Mouse (Mus musculus): ENCODE results near the gene Bloc1s3. TPM values are rescaled to one million over a fixed set of nuclear protein-coding genes. Genes with fewer than 3 reads are reported as not detected.

Gene Bloc1s3
- polyA plus RNA-seq, 2 experiments, result 1.2 to 6.2 TPM

GRCm38 (mm10) chr7:19491731-19492130, 16.4 kb downstream of the Bloc1s3 start:
- under 1% methylated on average over 26 of the region's 26 CpGs for WGBS
- H3K4me3 ChIP-seq (replicated peaks; ENCODE audit: low read length), result peak overlapping the region; percentile 20
- no peak for DNase-seq (ENCODE audit: low spot score)
- H3K9me3 ChIP-seq (ENCODE audit: control insufficient read depth, low read length), result no peaks in the 10 kb centered on the region
- peaks cover 5% of the 10 kb centered on the region; the same call in 1 of the 2 replicates for H3K4me1 ChIP-seq (ENCODE audit: control insufficient read depth, insufficient read depth, low read length)
- H3K9ac ChIP-seq (ENCODE audit: low read depth, low read length, severe bottlenecking), result 0 out of 2 replicates have a peak overlapping the region, but pooled peaks have one; percentile 41
- ATAC-seq (ENCODE audit: low FRiP score, low read depth), result no peak
- TF ChIP-seq POLR2A (IDR thresholded peaks at IDR 0.05; ENCODE audit: borderline replicate concordance, extremely low read depth, insufficient read depth, insufficient read length), result no peak
- H3K4me2 ChIP-seq (replicated peaks; ENCODE audit: low read depth, low read length, severe bottlenecking), result peak overlapping the region; percentile 38
- no peak overlapping the region for H3K27ac ChIP-seq (replicated peaks; ENCODE audit: low read depth, low read length)
- no peaks in the 10 kb centered on the region for H3K36me3 ChIP-seq (ENCODE audit: control insufficient read depth, insufficient read depth, low read length)
- peaks cover 49% of the 10 kb centered on the region for H3K27me3 ChIP-seq (ENCODE audit: control insufficient read depth, insufficient read depth, low read length)

- Histone ChIP-seq H3K4me3 (replicated peaks; ENCODE audit: low read length) (peak overlapping the region; percentile 21), H3K36me3 (ENCODE audit: control insufficient read depth, insufficient read depth, low read length) (no peaks in the 10 kb centered on the region), H3K4me2 (replicated peaks; ENCODE audit: low read depth, low read length, severe bottlenecking) (peak overlapping the region; percentile 32), H3K9ac (ENCODE audit: low read depth, low read length, severe bottlenecking) (no peak overlapping the region), H3K9me3 (ENCODE audit: control insufficient read depth, low read length) (no peaks in the 10 kb centered on the region), H3K27me3 (ENCODE audit: control insufficient read depth, insufficient read depth, low read length) (peaks cover 49% of the 10 kb centered on the region), H3K27ac (replicated peaks; ENCODE audit: low read depth, low read length) (no peak overlapping the region), H3K4me1 (ENCODE audit: control insufficient read depth, insufficient read depth, low read length) (peaks cover 5% of the 10 kb centered on the region; the same call in 1 of the 2 replicates)
- ATAC-seq (ENCODE audit: low FRiP score, low read depth), result no peak
- WGBS, result 9% methylated on average over 27 of the region's 31 CpGs
- TF ChIP-seq POLR2A (IDR thresholded peaks at IDR 0.05; ENCODE audit: borderline replicate concordance, extremely low read depth, insufficient read depth, insufficient read length), result no peak
- no peak for DNase-seq (ENCODE audit: low spot score)
Observed at GRCm38 (mm10) chr7:19489525-19489924, 18.6 kb downstream of the Bloc1s3 start.

GRCm38 (mm10) chr7:19486549-19486948, 21.6 kb downstream of the Bloc1s3 start:
- H3K9ac ChIP-seq (ENCODE audit: low read depth, low read length, severe bottlenecking), result no peak overlapping the region
- H3K27me3 ChIP-seq (ENCODE audit: control insufficient read depth, insufficient read depth, low read length), result peaks cover 41% of the 10 kb centered on the region
- H3K36me3 ChIP-seq (ENCODE audit: control insufficient read depth, insufficient read depth, low read length), result no peaks in the 10 kb centered on the region
- no peak overlapping the region for H3K4me3 ChIP-seq (replicated peaks; ENCODE audit: low read length)
- H3K9me3 ChIP-seq (ENCODE audit: control insufficient read depth, low read length), result no peaks in the 10 kb centered on the region
- DNase-seq (ENCODE audit: low spot score), result no peak
- H3K4me2 ChIP-seq (replicated peaks; ENCODE audit: low read depth, low read length, severe bottlenecking), result no peak overlapping the region
- WGBS, result 87% methylated on average over 7 of the region's 7 CpGs
- ATAC-seq (ENCODE audit: low FRiP score, low read depth), result no peak
- no peak overlapping the region for H3K27ac ChIP-seq (replicated peaks; ENCODE audit: low read depth, low read length)
- no peak for TF ChIP-seq POLR2A (IDR thresholded peaks at IDR 0.05; ENCODE audit: borderline replicate concordance, extremely low read depth, insufficient read depth, insufficient read length)
- peaks cover under 1% of the 10 kb centered on the region; the same call in 1 of the 2 replicates for H3K4me1 ChIP-seq (ENCODE audit: control insufficient read depth, insufficient read depth, low read length)

GRCm38 (mm10) chr7:19485488-19485887, 22.7 kb downstream of the Bloc1s3 start:
- Histone ChIP-seq H3K27me3 (ENCODE audit: control insufficient read depth, insufficient read depth, low read length) (peaks cover 30% of the 10 kb centered on the region), H3K9me3 (ENCODE audit: control insufficient read depth, low read length) (no peaks in the 10 kb centered on the region), H3K36me3 (ENCODE audit: control insufficient read depth, insufficient read depth, low read length) (no peaks in the 10 kb centered on the region), H3K4me2 (replicated peaks; ENCODE audit: low read depth, low read length, severe bottlenecking) (no peak overlapping the region), H3K4me1 (ENCODE audit: control insufficient read depth, insufficient read depth, low read length) (no peaks in the 10 kb centered on the region), H3K27ac (replicated peaks; ENCODE audit: low read depth, low read length) (no peak overlapping the region), H3K9ac (ENCODE audit: low read depth, low read length, severe bottlenecking) (no peak overlapping the region), H3K4me3 (replicated peaks; ENCODE audit: low read length) (no peak overlapping the region)
- no peak for DNase-seq (ENCODE audit: low spot score)
- no peak for ATAC-seq (ENCODE audit: low FRiP score, low read depth)
- WGBS, result 60% methylated on average over 1 of the region's 1 CpGs
- TF ChIP-seq POLR2A (IDR thresholded peaks at IDR 0.05; ENCODE audit: borderline replicate concordance, extremely low read depth, insufficient read depth, insufficient read length), result no peak

- ATAC-seq (ENCODE audit: low FRiP score, low read depth) (no peak), DNase-seq (ENCODE audit: low spot score) (no peak)
- Histone ChIP-seq H3K9ac (ENCODE audit: low read depth, low read length, severe bottlenecking) (no peak overlapping the region), H3K4me1 (ENCODE audit: control insufficient read depth, insufficient read depth, low read length) (no peaks in the 10 kb centered on the region), H3K4me2 (replicated peaks; ENCODE audit: low read depth, low read length, severe bottlenecking) (no peak overlapping the region), H3K9me3 (ENCODE audit: control insufficient read depth, low read length) (no peaks in the 10 kb centered on the region), H3K27ac (replicated peaks; ENCODE audit: low read depth, low read length) (no peak overlapping the region), H3K27me3 (ENCODE audit: control insufficient read depth, insufficient read depth, low read length) (peaks cover 8% of the 10 kb centered on the region), H3K4me3 (replicated peaks; ENCODE audit: low read length) (no peak overlapping the region), H3K36me3 (ENCODE audit: control insufficient read depth, insufficient read depth, low read length) (no peaks in the 10 kb centered on the region)
- no peak for TF ChIP-seq POLR2A (IDR thresholded peaks at IDR 0.05; ENCODE audit: borderline replicate concordance, extremely low read depth, insufficient read depth, insufficient read length)
- whole genome bisulfite sequencing, result 83% methylated on average over 8 of the region's 8 CpGs
Observed at GRCm38 (mm10) chr7:19483281-19483680, 24.9 kb downstream of the Bloc1s3 start.
